Mouse (Mus musculus): ENCODE data around the gene Tmem35b.
A peak's percentile ranks its signal among the peaks of the same experiment; 100 is the strongest.

Tmem35b gene

DNA sequence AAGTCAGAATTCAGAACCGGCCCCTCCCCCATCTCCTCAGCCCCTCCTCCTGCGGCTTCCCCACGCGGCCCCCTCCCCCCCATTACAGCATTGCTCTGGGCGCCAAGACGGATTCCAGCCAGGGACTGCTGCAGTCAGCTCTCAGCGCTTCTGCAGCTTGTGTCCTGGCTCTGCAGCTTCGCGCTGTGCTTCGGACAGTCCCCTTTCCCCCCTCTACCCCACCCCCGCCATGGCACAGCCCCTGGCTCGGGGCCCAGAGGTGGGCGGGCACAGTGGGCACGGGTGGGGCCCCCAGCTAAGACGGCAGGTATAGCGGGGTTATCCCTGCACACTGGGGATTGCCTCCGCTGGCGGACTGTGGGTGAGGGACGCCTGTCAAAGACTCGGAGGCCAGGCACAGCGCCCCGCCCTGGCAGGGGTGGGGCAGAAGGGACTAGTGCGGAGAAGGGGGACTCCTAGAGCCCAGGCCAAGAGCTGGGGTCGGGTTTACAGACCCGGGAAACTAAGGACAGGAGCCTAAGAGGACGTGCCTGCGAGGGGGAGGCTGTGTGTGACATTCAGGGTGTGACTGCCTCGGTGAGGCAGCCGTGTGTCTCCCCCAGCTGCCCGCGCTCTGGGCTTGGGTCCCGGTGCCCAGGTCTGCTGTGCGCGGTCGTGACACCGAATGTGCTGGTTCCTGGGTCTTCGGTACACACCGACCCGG lies 44.9 kb downstream of the Tmem35b start:
- DNase-seq (ENCODE audit: low read depth) = peak; percentile 6

DNA sequence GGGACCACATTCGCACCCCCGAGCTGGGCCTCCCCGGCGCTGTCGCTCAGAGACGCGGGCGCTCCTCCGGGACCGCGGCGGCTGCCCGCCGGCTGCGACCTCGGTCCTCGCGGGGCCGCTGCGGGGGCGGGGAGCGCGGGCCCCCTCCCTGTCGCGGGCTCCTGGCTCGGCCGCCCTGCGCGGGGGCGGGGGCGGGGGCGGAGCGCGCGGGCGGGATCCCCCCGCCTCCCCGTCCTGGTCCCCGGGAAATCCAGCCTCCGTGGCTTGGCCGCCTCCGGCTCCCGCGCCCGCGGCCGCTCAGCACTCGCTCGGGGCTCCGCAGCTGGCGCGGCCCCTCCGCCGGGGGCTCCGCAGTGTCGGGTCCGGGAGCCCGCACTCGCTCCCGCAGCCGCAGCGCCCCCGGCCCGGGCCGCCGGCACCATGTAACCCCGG lies 45.4 kb downstream of the Tmem35b start, which contains the start of gene Dlgap3:
Gene Dlgap3 (plus strand): TSS at position 291 of the 432 bp plus-strand sequence.
- DNase-seq (ENCODE audit: low read depth) = no peak

DNA sequence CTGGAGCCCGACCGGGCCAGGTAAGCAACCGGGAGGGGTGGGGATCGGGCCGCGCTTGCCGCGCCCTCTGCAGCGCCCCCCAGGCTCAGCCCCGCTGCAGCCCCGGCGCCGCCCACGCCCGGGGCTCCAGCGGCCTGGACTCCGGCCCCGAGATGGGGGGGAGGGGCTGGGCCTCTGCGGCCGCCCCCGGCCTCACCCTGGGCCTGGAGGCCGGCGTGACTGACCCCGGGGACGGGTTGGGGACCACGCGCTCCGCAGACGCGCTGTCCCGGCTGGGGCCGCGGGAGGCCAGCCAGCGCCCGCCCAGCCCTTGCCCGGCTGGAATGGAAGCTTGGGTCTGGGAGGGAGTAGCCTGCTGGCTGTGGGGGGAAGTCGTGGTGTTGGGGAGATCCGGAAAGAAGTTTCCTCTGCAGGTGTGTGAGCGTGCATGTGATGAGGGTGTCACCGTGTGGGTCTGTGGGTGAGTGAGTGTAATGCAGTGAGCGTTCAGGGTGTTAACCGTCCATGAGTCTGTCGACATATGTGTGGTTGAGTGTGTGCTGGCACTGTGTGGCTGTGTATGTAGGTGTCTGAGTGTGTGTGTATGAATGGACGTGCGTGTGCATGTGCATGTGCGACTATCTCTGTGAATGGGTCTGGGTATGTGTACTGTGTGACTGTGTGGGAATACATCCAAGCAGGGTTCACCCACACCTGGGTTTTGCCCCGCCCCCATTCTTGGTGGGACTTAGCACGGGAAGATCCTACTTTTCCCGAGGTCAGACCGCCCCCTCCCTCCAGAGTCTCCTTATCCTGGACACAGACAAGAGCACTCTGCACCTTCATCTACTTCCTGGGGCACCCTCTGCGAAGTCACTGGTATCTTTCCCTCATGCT lies 46.1 kb downstream of the Tmem35b start:
- DNase-seq (ENCODE audit: low read depth) = no peak

DNA sequence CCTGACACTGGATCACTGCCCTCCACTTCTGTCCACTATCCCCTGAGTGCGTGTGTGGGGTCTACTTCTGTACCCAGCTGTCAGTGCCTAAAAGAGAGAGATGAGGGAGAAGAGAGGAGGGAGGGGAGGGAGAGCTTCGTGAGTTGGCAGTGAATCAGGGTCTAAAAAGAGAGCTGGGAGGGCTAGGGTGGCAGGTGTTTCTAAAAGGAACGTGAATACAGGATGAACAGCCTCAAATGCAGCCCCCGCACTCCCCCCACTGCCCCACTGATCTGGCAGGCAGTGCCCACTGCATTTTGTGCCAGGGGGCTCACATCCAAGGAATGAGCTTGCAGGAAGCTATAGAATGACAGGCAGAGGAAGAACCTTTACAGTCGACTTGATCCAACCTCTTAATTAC lies 47.4 kb downstream of the Tmem35b start:
- DNase-seq (ENCODE audit: low read depth) = no peak

DNA sequence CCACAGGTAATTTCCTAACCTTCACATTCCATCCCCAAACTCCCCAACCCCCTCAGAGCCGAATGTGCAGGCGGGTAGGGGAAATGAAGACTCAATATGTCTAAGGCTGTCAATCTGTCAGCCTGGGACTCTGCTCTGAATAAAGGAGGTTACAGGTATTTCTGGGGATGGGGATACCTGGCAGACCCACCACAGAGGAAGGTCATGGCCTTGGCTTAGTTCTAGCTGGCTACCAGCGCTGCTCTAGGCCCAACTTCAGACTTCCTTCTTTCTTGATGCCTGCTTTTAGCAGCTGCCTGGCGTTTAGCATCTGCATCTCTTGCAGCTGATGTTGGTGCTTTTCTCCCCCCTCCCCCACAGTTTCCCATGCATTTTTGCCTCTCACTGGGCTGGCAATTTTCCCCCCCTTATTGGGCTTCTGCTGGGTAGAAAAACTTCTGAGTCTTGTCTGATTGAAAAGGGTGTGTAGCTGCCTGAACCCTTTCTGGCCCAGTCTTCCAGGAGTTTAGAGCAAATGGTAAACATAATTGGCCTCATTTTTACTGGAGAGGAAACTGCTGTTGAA lies 47.9 kb downstream of the Tmem35b start:
- DNase-seq (ENCODE audit: low read depth) = no peak

DNA sequence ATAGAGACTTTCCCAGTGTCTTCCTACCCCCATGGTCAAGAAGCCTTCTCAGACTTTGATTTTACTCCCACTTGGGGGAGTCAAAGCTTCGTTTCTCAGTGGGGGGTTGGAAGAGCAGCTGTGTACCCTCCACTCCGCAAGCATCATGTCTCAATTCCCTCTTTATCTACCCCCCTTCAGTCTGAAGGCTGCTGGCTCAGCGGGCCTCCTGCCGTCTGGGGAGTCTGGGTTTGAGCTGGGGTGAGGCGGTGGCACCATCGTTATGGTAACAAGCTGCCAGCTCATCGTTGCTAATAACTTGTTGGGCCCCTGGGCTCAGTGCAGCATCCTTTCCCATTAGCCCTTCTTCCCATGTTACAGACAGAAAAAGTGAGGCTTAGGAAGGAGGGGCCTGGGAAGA lies 48.6 kb downstream of the Tmem35b start:
- no peak for DNase-seq (ENCODE audit: low read depth)

GRCm38 (mm10) chr4:127172614-127173013 lies 49.1 kb downstream of the Tmem35b start:
- DNase-seq (ENCODE audit: low read depth) = no peak

DNA sequence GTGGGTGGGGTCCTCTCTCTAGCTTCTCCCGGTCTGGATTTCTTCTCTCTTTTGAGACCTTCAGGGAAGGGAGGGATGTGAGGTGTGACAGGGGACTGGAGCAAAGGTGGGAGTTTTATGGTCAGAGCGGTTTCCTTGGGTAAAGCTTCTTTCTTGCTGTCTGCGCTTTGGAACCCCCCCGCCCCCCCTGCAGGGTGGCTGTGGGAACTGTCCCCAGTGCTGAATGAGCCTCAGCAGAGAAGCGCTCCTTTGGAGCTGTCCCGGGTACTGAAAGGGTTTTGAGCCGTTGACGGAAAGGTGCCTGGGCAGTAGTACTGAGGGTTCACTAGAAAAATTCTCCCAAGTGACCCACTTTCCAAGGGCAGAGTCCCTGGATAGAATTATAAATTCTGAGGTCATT lies 50.0 kb downstream of the Tmem35b start:
- DNase-seq (ENCODE audit: low read depth) = peak; percentile 50

DNA sequence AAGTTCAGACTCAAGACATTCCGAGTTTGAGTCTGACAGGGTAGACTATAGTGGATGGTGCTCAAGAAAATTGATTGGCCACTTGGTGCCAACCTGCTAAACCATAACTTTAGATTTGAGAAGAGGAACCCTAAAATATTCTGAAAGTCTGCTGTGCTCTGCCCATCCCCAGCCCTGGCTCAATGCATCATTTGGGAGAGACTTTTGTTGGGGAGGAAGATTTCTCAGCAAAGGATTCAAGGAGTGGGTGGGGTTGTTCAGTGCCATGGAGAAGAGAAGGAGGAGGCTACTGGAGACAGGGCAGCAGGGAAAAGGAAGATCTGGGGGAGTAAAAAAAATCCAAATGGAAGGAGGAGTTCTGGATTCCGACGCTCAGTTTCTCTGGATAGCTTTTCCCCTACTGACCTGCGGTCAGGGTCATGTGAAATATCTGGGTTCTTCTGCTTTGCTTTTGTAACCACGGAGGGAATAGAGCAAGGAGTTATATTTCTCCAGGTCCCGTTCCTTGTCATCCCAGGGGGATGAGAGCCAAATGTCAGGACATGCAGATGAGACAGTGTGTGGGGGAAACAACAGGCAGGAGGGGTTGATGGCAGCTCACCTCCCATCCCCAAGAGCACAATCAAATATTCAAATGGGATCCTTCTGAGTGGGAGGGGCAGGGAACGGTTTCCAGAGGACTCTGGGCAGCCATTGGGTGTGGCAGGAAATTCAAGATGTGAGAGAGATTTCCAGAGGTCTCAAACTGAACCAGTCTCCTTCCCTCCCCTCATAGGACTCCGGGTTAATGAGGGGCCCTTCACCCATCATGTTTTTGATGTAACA lies 50.8 kb downstream of the Tmem35b start:
- DNase-seq (ENCODE audit: low read depth) = no peak

GRCm38 (mm10) chr4:127174900-127175278 lies 51.4 kb downstream of the Tmem35b start:
- no peak for DNase-seq (ENCODE audit: low read depth)

- DNase-seq (ENCODE audit: low read depth) = no peak
Observed at GRCm38 (mm10) chr4:127177961-127178360, 54.5 kb downstream of the Tmem35b start.

- no peak for DNase-seq (ENCODE audit: low read depth)
Observed at GRCm38 (mm10) chr4:127178671-127179070, 55.2 kb downstream of the Tmem35b start.
